Mouse (Mus musculus) heart, adult 2 months (tissue): Measurements from ENCODE around the gene Optc. TPM values are rescaled to one million over a fixed set of nuclear protein-coding genes. Genes with fewer than 3 reads are reported as not detected.

Source experiments
- DNase-seq, 2 experiments: peaks; one replicate each; pipeline ENCODE4 v3.0.0; 2021
- H3K27ac ChIP-seq: fragments of 200-600 bp; 2 replicates; pipeline ENCODE4 v1.8.1; 2022
- H3K27me3 ChIP-seq: fragments of 200-500 bp; 2 replicates; pipeline ENCODE4 v1.6.1; 2012; ENCODE audit warnings: mild to moderate bottlenecking, low read length, inconsistent platforms, mixed read lengths; ENCODE audit not compliant: control insufficient read depth, insufficient read depth
- H3K36me3 ChIP-seq: fragments of 200-500 bp; 2 replicates; pipeline ENCODE4 v1.6.1; 2012; ENCODE audit warnings: low read length, inconsistent platforms; ENCODE audit not compliant: control insufficient read depth, insufficient read depth
- H3K4me1 ChIP-seq: fragments of 200-500 bp; 2 replicates; pipeline ENCODE4 v1.6.1; 2011; ENCODE audit warnings: low read length; ENCODE audit not compliant: control insufficient read depth, insufficient read depth
- H3K4me3 ChIP-seq: fragments of 200-600 bp; 2 replicates; pipeline ENCODE4 v1.8.1; 2022
- H3K79me2 ChIP-seq: fragments of 200-500 bp; replicated peaks from 2 replicates; pipeline ENCODE4 v1.6.1; 2012; ENCODE audit warnings: mild to moderate bottlenecking, inconsistent platforms, low read length, moderate library complexity, mixed read lengths; ENCODE audit not compliant: control insufficient read depth, insufficient read depth
- H3K9ac ChIP-seq: fragments of 200-500 bp; 2 replicates; pipeline ENCODE4 v1.6.1; 2012; ENCODE audit warnings: low read depth, mild to moderate bottlenecking, control low read depth, inconsistent platforms, low read length, mixed read lengths
- CTCF ChIP-seq: fragments of 200-600 bp; IDR thresholded peaks from 2 replicates; pipeline ENCODE4 v1.8.1; 2022; ENCODE audit warnings: antibody characterized with exemption, mild to moderate bottlenecking, moderate library complexity
- EP300 ChIP-seq: fragments of 200-500 bp; IDR thresholded peaks from 2 replicates; pipeline ENCODE4 v1.6.1; 2011; ENCODE audit warnings: low read depth, low read length, control low read depth; ENCODE audit not compliant: insufficient read depth
- POLR2A ChIP-seq: fragments of 200-500 bp; IDR thresholded peaks from 2 replicates; pipeline ENCODE4 v1.6.1; 2011; ENCODE audit warnings: mild to moderate bottlenecking, low read depth, low read length, control low read depth; ENCODE audit not compliant: insufficient read depth
- WGBS: fragments of 180-500 bp; shearing (Covaris S2); methylation state at CpG from one replicate; pipeline ENCODE4 v1.1.7; 2018; 5-methylcytosine and 5-hydroxymethylcytosine counted together
- intact Hi-C: fragments of 180-260 bp; cut with DNase I; formaldehyde crosslinking; loops from one replicate; pipeline ENCODE4 v1.15.1; 2025
- polyA plus RNA-seq: library from polyadenylated mRNA; depleted of rRNA; stranded (reverse); fragments of >200 nt; gene quantifications from 2 replicates; pipeline ENCODE4 v1.2.3, GENCODE M21; 2012
- total RNA-seq, 2 experiments: library from RNA; stranded (reverse); gene quantifications; 2 replicates each; pipeline ENCODE4 v1.2.3; 2021

Gene Optc
- total and polyA plus RNA-seq, 3 experiments = 0.34 to 2.4 (median 0.36) TPM

DNA sequence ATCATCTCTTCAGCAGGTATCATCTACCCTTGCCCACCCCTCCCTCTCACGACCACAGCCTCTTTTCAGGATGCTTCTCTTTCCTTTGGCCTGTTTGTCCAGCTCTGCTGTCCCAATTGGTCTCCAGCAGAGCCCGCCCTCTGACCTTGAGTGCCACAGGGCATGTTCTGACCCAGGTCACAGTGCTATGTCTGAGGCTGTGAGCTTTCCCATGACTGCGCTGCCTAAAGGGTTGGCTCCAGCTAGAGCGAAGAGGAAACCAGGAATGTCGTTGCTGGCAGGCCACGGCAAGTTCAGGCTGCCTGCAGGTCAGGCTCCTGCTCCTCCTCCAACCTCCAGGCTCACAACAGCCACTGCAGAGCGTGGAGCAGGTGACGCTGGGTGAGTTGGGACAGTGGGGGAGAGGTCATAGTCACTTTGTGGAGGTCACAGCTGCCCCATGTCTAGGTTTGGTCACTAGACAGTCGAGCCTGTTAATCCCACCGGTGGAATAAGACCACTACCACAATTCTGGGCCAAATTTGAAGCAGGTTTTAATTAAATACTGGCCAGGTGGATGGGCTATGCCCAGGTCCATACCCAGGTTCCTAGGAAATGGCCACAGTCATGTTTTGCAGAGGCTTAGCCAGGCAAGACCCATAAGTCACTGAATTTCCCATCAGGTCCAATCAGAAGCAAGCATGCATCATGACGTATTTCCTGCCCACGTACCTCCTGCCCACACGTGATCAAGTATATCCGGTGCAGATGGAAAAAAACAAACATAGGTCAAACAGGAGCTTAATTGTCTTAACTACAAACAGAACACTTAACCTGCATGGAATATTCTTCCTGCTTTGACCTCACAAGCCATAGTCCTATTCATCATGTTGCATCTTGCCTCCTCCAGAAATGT is 25.7 kb upstream of the Optc start:
- H3K36me3 ChIP-seq = no peaks in the 10 kb centered on the region
- no peak overlapping the region; the same call in 1 of the 2 replicates for H3K27ac ChIP-seq
- H3K4me3 ChIP-seq = no peak overlapping the region
- WGBS = 63% methylated on average over 14 of the region's 14 CpGs
- H3K9ac ChIP-seq = no peak overlapping the region
- TF ChIP-seq CTCF (no peak), POLR2A (no peak), EP300 (no peak)
- H3K4me1 ChIP-seq = peaks cover 14% of the 10 kb centered on the region
- intact Hi-C loops = no loop called here
- no peaks in the 10 kb centered on the region for H3K27me3 ChIP-seq
- no peaks in the 10 kb centered on the region for H3K79me2 ChIP-seq
- DNase-seq = no peak

DNA sequence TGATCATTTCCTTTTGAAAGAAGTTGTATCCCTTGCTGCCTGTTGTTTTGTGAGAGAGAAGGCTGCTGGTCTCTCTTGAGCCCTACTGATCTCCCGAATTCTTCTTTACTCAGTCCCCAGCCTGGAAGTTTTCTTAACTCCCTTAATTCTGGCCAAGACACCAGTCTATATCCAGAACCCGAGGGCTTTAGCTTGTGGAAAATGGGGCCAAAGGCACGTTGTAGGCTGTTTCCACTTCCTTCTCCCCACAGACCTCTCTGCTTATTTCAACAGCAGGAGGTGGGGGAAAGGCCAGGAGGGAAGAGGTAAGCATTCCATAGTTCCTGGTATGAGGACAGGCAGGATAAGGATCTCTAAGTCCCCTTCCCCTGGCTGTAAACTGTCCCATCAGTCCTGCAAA is 22.2 kb upstream of the Optc start:
- no peaks in the 10 kb centered on the region for H3K79me2 ChIP-seq
- TF ChIP-seq CTCF = no peak
- TF ChIP-seq EP300 = no peak
- no peak for TF ChIP-seq POLR2A
- H3K4me1 ChIP-seq = peaks cover 14% of the 10 kb centered on the region
- no peak overlapping the region for H3K4me3 ChIP-seq
- H3K36me3 ChIP-seq = no peaks in the 10 kb centered on the region
- 39% methylated on average over 3 of the region's 3 CpGs for WGBS
- H3K9ac ChIP-seq = no peak overlapping the region
- no peaks in the 10 kb centered on the region for H3K27me3 ChIP-seq
- intact Hi-C loops = no loop called here
- H3K27ac ChIP-seq = no peak overlapping the region
- no peak for DNase-seq

- Histone ChIP-seq H3K9ac (no peak overlapping the region), H3K79me2 (no peaks in the 10 kb centered on the region), H3K27me3 (no peaks in the 10 kb centered on the region), H3K4me3 (no peak overlapping the region), H3K36me3 (no peaks in the 10 kb centered on the region), H3K4me1 (peaks cover 6% of the 10 kb centered on the region), H3K27ac (no peak overlapping the region)
- intact Hi-C loops = no loop called here
- TF ChIP-seq POLR2A (no peak), CTCF (no peak), EP300 (no peak)
- no peak for DNase-seq
- 72% methylated on average over 3 of the region's 3 CpGs for WGBS
These were observed 17.4 kb upstream of the Optc start for GRCm38 (mm10) chr1:133925223-133925622.

DNA sequence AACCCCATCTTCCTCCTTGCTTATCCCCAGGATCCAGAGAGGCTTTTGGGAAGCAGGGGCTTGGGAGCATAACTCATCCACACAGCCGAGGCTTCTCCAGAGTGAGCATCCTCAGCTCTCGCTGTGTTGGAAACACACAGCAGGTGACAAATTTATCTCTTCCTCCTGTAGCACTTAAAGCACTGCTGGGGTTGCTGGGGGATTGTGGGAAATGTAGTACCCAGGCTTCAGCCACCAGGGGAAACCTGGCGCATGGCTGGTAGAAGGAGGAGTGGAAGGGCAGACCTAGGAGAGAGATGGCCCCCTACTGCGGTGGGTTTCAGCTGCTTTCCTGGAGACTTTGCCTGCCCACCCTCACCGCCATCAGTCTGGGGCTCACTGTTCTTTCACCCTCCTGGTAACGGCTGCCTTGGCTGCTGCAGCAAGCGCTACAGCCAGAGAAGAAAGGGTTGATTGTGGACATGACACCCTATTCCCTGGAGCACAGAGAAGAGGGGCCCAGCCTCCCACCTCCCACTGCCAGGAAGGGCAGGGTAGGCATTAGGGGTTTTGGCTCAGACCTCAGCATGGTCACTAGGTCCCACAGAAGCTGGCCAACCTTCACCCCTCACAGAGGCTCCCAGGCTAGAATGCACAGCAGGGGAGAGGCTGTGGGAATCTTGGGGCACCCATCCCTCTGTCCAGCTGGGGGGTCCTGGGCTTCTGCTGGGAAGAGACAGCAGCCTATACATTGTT is 16.5 kb upstream of the Optc start:
- 58% methylated on average over 7 of the region's 7 CpGs for WGBS
- H3K79me2 ChIP-seq = no peaks in the 10 kb centered on the region
- H3K9ac ChIP-seq = no peak overlapping the region
- no peaks in the 10 kb centered on the region for H3K36me3 ChIP-seq
- TF ChIP-seq POLR2A (no peak), CTCF (peak; percentile 29), EP300 (no peak)
- peaks cover 6% of the 10 kb centered on the region for H3K4me1 ChIP-seq
- DNase-seq = no peak
- H3K27me3 ChIP-seq = no peaks in the 10 kb centered on the region
- intact Hi-C loops = no loop called here
- H3K4me3 ChIP-seq = no peak overlapping the region
- H3K27ac ChIP-seq = no peak overlapping the region

DNA sequence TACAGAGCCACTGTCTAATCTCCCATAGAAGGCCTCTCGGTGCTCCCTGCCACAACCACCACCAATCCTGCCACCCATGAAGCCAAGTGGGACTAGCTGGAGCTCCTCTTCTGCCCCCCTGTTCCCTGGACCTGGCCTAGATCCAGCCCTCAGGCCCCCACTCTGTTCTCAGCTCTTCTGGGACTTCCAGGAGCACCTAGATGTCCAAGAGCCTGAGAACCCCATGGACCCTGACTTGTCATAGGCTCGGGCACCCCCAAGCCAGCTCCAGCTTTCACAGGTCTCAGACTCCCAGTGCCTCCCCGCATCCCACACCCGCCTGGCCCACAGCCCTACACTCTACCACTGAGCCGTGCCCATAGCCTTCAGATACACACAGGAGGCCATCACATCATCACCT is 15.3 kb upstream of the Optc start:
- no peak overlapping the region for H3K4me3 ChIP-seq
- 99% methylated on average over 5 of the region's 5 CpGs for WGBS
- H3K27me3 ChIP-seq = no peaks in the 10 kb centered on the region
- no peaks in the 10 kb centered on the region for H3K79me2 ChIP-seq
- H3K27ac ChIP-seq = no peak overlapping the region
- DNase-seq = no peak
- H3K9ac ChIP-seq = no peak overlapping the region
- peaks cover 8% of the 10 kb centered on the region for H3K4me1 ChIP-seq
- H3K36me3 ChIP-seq = no peaks in the 10 kb centered on the region
- TF ChIP-seq EP300 (no peak), CTCF (no peak), POLR2A (no peak)
- intact Hi-C loops = no loop called here
